7 mouse cellular contexts compared by ENCODE assay signal in the genomic region with DNA sequence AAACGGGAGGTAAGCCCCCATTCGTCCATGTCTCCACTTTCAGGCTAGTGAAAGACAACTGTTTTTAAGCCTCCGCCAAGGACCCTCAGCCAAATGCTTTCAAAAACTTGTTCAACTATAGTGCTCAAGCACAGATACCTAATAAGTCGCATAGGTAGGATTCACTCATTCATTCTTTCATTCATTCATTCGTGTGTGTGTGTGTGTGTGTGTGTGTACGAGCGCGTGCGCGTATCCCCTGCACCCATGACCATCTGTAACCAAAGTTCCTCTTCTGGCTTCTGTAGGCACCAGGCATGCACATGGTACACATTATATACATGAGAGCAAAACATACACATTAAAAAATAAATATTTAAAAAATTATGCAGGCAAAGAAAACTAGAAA. TPM values are rescaled to one million over a fixed set of nuclear protein-coding genes. Genes with fewer than 3 reads are reported as not detected.
DNase-seq lines count a peak whose midpoint lies in the region; ATAC-seq and TF ChIP-seq lines count a peak whose summit lies in the region.

No protein-coding gene starts in this region.

- H3K4me1 ChIP-seq in lung, adult 2 months (ENCODE audit: control insufficient read depth, insufficient read depth, low read length) = peaks cover 4% of the 10 kb centered on the region; the same call in 1 of the 2 replicates
- H3K4me1 ChIP-seq in forebrain, embryonic 11.5 days (replicated peaks; ENCODE audit: control insufficient read depth, insufficient read depth, low read length) = peaks cover 5% of the 10 kb centered on the region
- H3K4me1 ChIP-seq in limb, embryonic 12.5 days (replicated peaks) = peaks cover 13% of the 10 kb centered on the region
- peaks cover 9% of the 10 kb centered on the region for H3K4me1 ChIP-seq in olfactory bulb, adult 2 months (ENCODE audit: control insufficient read depth, insufficient read depth, low read length)

- no peak for TF ChIP-seq POLR2A in lung, adult 2 months (IDR thresholded peaks at IDR 0.05; ENCODE audit: borderline replicate concordance, extremely low read depth, low read depth, low read length)
- TF ChIP-seq POLR2A in olfactory bulb, adult 2 months (IDR thresholded peaks at IDR 0.05; ENCODE audit: insufficient read depth, low read depth, low read length) = no peak

- H3K36me3 ChIP-seq in forebrain, embryonic 11.5 days (ENCODE audit: control insufficient read depth, insufficient read depth, low read length) = no peaks in the 10 kb centered on the region
- H3K36me3 ChIP-seq in limb, embryonic 12.5 days = peaks cover 10% of the 10 kb centered on the region

- no peaks in the 10 kb centered on the region for H3K27me3 ChIP-seq in forebrain, embryonic 11.5 days (ENCODE audit: control insufficient read depth, insufficient read depth, low read length)
- 0 out of 2 replicates have a peak, but pooled peaks cover 6% of the 10 kb centered on the region for H3K27me3 ChIP-seq in limb, embryonic 12.5 days

- no peak overlapping the region for H3K9ac ChIP-seq in forebrain, embryonic 11.5 days (ENCODE audit: low read length)
- H3K9ac ChIP-seq in limb, embryonic 12.5 days (replicated peaks) = no peak overlapping the region

- ATAC-seq in forebrain, embryonic 11.5 days (replicated peaks; ENCODE audit: low FRiP score) = peak; percentile 65
- ATAC-seq in limb, embryonic 12.5 days (ENCODE audit: insufficient number of reproducible peaks, insufficient read depth, low FRiP score, low TSS enrichment, low read depth) = peak; percentile 53

- H3K4me3 ChIP-seq in lung, adult 2 months (replicated peaks; ENCODE audit: extremely low read depth, low read depth, low read length) = peak overlapping the region; percentile 3
- peak overlapping the region; percentile 62; the same call in 1 of the 2 replicates for H3K4me3 ChIP-seq in forebrain, embryonic 11.5 days (ENCODE audit: low read depth, low read length)
- H3K4me3 ChIP-seq in limb, embryonic 12.5 days (replicated peaks) = peak overlapping the region; percentile 76
- H3K4me3 ChIP-seq in olfactory bulb, adult 2 months (ENCODE audit: insufficient read depth, low read depth, low read length) = peak overlapping the region; percentile 90

- 39% methylated on average over 10 of the region's 10 CpGs for WGBS in lung, adult 2 months
- 40% methylated on average over 10 of the region's 10 CpGs for WGBS in forebrain, embryonic 11.5 days
- 44% methylated on average over 10 of the region's 10 CpGs for WGBS in limb, embryonic 12.5 days
- WGBS in olfactory bulb, adult 2 months = 29% methylated on average over 10 of the region's 10 CpGs

- no peaks in the 10 kb centered on the region for H3K9me3 ChIP-seq in forebrain, embryonic 11.5 days (ENCODE audit: control insufficient read depth, low read length)
- no peaks in the 10 kb centered on the region for H3K9me3 ChIP-seq in limb, embryonic 12.5 days

- DNase-seq in lung, adult 2 months = no peak
- DNase-seq in lung, postnatal 14 days = no peak
- DNase-seq in forebrain, embryonic 11.5 days (ENCODE audit: low spot score) = no peak
- no peak for DNase-seq in embryo, embryonic 9.5 days (ENCODE audit: extremely low spot score)
- DNase-seq in adrenal gland, adult 8-10 months = no peak

- no peak for TF ChIP-seq CTCF in lung, adult 2 months (IDR thresholded peaks at IDR 0.05; ENCODE audit: insufficient read depth, low read length)
- TF ChIP-seq CTCF in olfactory bulb, adult 2 months (IDR thresholded peaks at IDR 0.05; ENCODE audit: insufficient read depth, low read depth, low read length) = no peak

- no peak overlapping the region for H3K27ac ChIP-seq in forebrain, embryonic 11.5 days (ENCODE audit: low read depth, low read length)
- no peak overlapping the region for H3K27ac ChIP-seq in limb, embryonic 12.5 days
- H3K27ac ChIP-seq in olfactory bulb, adult 2 months (ENCODE audit: insufficient read depth, low read depth, low read length) = no peak overlapping the region

- H3K4me2 ChIP-seq in forebrain, embryonic 11.5 days (ENCODE audit: low read depth, low read length, severe bottlenecking) = peak overlapping the region; percentile 63
- peak overlapping the region; percentile 75 for H3K4me2 ChIP-seq in limb, embryonic 12.5 days

RNA-seq across cellular contexts. Expression of a gene that starts 0.3 kb away (rescaled TPM):
- polyA plus RNA-seq in lung, adult 2 months (2012; rRNA removed) = 3.0 and 4.4 TPM in 2 replicates
- polyA plus RNA-seq in forebrain, embryonic 11.5 days (2014; fragmentation: Nextera tagmentation; extraction: Ambion mirVana) = 0.47 and 0.68 TPM in 2 replicates
- polyA plus RNA-seq in limb, embryonic 12.5 days (2016; fragmentation: Nextera tagmentation; extraction: Ambion mirVana) = not detected in 2 replicates
- not detected in 2 replicates for polyA plus RNA-seq in olfactory bulb, adult 2 months (2012; ENCODE audit: insufficient read depth, insufficient read length, low replicate concordance, missing spikeins)
- total RNA-seq in adrenal gland, adult 8-10 months (2022) = 1 to 10 TPM in 1 of 4 experiments, under 1 TPM in 3; 0.38 to 1.2 (median 0.57) TPM

RNA-seq across cellular contexts. Expression of a gene that starts 0.4 kb away (rescaled TPM):
- polyA plus RNA-seq in lung, adult 2 months (2012; rRNA removed) = 52.3 and 56.0 TPM in 2 replicates
- polyA plus RNA-seq in forebrain, embryonic 11.5 days (2014; fragmentation: Nextera tagmentation; extraction: Ambion mirVana) = 177 and 184 TPM in 2 replicates
- polyA plus RNA-seq in limb, embryonic 12.5 days (2016; fragmentation: Nextera tagmentation; extraction: Ambion mirVana) = 181 and 194 TPM in 2 replicates
- polyA plus RNA-seq in olfactory bulb, adult 2 months (2012; ENCODE audit: insufficient read depth, insufficient read length, low replicate concordance, missing spikeins) = not detected in 2 replicates
- 100 to 1,000 TPM; 128 to 194 (median 170) TPM for total RNA-seq in adrenal gland, adult 8-10 months (2022)

RNA-seq across cellular contexts. Expression of a gene that starts 55.6 kb away (rescaled TPM):
- 1.8 and 3.6 TPM in 2 replicates for polyA plus RNA-seq in lung, adult 2 months (2012; rRNA removed)
- polyA plus RNA-seq in forebrain, embryonic 11.5 days (2014; fragmentation: Nextera tagmentation; extraction: Ambion mirVana) = 10.6 and 19.0 TPM in 2 replicates
- polyA plus RNA-seq in limb, embryonic 12.5 days (2016; fragmentation: Nextera tagmentation; extraction: Ambion mirVana) = 0.95 and 1.0 TPM in 2 replicates
- not detected in 2 replicates for polyA plus RNA-seq in olfactory bulb, adult 2 months (2012; ENCODE audit: insufficient read depth, insufficient read length, low replicate concordance, missing spikeins)
- 1 to 10 TPM in 2 of 4 experiments, under 1 TPM in 2; 0.49 to 2.2 (median 1.2) TPM for total RNA-seq in adrenal gland, adult 8-10 months (2022)

Comparison
In these comparisons a context has a peak if more than half of its experiments do, and no peak if none do; other contexts are left out.
1. H3K4me3 ChIP-seq: peak in every context shown above with its lines; median percentile 90 in olfactory bulb, adult 2 months; 76 in limb, embryonic 12.5 days; 62 in forebrain, embryonic 11.5 days; 3 in lung, adult 2 months.
2. RNA of a gene that starts 0.4 kb away (polyA plus RNA-seq): 181 to 194 TPM in limb, embryonic 12.5 days, 177 to 184 TPM in forebrain, embryonic 11.5 days and 52.3 to 56.0 TPM in lung, adult 2 months; not detected in olfactory bulb, adult 2 months; every median in the first group is over 10 times any median in the second.